Mouse (Mus musculus) testis, postnatal 10 days (tissue): ENCODE results near the gene Hcls1.

ENCODE experiments used
- DNase-seq: peaks from one replicate; pipeline ENCODE4 v3.0.0; 2021; ENCODE audit warnings: low spot score

The Hcls1 gene

DNA sequence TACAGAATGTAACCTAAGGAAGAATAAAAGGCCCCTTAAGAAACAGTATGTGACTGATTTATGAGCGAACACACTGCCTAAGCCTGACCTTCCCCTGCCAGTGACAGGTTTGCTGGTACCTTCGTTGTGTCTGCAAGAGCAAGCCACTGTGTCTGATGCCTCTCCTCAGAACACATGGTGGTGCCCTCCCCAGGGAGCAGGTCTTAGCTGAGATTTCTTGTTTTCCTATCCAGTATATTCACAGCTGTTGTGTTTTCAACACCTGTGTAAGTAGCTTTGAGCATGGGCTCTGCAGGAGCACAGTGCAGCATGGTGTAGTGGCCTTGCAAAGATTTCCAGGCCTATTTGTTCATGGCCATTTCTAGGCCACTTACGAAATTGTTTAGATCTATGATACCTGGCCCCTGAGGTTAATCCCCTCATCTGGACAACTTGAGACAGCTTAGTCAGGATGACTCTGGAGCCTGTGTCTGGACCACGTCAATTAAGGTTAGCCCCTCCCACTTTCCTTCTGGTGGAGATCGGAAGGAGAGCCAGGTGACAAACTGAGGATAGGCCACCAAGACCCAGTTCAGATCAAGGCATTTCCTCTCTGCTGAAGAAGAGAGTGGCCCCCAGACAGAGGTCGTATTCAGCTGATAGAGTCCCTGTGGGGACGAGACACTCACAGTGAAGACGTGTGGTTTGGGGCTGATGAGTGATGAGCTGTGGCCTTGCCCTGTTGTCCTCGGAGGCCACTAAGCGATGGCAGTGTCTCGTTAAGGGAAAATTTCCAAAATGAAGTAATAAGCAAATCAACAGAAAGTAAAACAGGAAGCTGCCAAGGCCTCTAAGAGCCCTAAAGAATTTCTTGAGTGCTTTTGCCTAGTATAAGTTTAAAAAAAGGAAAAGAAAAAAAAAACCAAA lies 4.3 kb upstream of the Hcls1 start:
- no peak for DNase-seq

DNA sequence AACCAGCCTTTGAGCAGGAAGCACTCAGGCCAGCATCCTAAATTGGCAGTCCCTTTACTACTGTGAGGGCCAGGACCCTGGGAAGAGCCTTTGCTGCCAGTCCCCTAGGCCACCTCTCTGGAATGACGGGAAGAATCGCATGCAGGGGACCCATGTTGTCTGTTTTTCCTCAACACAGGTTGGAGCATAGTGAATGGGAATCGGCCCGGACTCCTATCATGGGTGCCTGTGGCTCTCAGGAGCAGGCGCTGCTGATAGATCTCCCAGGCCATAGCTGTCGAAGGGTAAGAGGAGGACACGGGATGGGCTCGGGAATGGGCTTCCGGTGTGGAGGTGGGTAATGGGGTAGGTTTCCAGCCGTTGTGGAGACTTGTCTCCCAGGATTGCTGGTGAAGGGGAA lies 3.4 kb upstream of the Hcls1 start:
- DNase-seq, result no peak

DNA sequence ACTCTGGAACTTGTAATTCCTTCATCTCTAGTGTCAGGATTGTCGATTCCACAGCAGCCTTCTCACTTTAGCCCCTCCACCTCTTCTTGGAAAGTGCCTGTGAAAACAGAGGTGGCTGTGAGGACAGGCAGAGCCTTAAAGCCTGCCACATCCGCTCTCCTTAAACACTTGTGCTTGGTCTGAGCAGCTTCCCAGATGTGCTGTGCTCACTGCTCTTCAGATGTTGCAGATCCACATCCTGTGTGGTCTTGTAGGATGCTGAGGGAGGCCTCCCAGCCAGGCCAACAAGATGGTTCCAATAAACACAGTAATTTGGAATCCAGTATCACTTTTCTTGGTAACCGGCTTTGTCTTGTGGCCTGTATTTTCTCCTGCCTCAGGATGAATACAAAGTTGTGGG lies 2.8 kb upstream of the Hcls1 start:
- no peak for DNase-seq

DNA sequence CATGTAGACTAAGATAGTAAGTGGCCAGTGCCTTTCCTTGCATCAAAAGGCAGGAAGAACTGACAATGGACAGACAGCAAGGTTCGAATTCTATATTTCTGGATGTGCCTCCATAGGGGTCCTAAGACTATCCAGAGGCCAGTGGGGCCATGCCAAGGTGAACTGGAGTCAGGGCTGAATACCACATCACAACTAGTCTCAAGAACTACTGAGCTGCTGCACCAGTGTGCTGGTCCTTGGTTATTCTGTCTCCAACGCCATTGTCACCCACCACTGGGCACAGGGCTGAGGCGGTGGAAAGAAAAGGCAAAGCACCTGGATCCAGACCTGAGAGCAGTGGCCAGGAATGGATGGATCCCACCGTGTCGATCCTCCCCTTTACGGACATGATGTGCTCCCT lies 2.2 kb upstream of the Hcls1 start:
- no peak for DNase-seq

DNA sequence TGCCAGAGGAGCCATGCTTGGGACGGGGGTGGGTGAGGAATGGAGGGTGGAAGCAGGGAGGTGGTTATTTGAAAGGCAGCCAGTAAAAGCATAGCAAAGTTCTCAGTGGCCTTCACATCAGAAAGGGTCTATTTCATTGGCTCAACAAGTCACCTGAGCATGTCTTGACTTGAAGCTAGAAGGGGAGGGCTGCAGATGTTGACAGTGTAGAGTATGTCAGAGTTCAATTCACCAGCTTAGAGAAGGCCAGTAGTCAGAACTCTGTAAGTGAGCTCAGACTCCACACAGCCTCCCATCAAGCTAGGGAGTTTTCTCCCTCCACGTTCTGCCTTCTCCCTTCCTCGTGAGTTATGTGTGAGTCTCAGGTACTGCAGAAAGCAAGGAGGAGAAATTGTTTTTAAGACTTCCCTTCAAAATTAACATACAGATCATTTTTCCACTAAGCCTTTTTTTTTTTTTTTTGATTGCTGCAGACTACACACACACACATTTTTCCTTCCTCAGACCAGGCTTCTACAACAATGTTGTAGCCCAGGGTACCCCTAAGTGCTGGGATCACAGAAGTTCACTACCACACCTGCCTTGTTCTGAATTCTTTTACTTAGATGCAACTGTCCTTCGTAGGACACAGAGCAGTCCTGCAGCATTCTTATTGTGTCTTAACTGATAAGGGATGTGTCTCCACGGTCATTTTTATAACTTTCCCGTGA lies 497 bp upstream of the Hcls1 start:
- DNase-seq, result no peak

DNA sequence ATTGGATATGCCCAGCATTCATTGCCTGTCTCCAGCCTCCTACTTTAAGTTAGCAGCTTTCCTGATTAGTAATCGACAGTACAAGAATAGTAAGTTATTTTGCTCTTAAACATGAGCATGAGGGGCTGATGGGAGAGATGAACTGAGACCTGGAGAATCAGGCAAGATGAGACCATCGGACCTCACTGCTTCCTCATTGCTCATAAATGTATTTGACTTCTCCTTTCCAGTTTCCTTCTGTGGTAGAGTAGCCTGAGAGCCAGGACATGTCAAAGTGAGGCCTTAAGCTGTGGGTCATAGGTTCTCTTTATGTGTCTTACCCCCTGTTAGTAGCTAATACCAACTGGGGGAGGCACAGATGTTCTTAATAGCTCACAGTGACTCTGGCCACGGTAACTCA lies 1.0 kb downstream of the Hcls1 start:
- DNase-seq, result no peak

DNA sequence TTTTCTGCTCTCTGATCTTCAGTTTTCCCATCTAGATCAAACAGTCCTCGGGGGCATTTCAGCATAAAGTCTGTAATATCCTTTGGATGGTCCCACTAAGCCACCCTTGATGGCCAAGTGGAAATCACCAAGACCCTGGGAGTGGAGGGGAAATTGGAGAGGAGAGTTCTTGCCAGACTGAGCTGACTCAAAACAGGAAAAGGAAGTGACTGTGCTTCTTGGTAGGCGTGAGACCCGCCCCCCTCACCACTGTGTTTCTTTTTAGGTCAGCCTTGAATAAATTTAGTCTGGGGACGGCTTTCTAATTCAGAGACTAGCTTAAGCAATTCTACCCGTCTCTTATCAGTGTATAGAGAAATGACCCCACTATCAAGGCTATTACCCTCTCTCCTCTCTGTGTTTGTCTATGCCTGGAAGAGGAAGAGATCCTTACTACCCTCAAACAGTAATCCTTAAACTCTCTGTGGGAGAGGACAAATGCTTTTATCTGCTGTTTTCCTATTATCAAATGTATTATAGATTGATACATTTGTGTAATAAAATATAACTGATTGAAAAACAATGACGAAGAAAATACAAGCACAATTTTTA lies 6.4 kb downstream of the Hcls1 start:
- no peak for DNase-seq

DNA sequence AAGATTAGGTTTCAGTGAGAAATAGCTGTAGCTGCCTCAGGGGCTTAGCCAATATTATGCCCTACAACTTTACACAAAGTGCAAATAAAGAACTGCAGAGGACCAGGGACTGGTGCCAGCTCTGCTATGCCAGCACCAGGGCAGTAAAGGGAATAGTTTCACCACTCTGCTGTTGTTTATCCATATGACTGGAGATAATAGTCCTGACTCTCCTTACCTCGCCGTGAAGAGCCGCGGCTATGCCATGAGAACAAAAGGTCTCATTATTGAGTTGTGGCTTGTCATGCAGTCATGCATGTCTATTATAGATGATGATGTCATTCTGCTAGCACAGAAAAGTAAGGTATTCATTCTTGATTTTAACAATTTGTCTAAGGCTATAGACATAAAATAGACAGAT lies 7.1 kb downstream of the Hcls1 start:
- DNase-seq, result no peak

DNA sequence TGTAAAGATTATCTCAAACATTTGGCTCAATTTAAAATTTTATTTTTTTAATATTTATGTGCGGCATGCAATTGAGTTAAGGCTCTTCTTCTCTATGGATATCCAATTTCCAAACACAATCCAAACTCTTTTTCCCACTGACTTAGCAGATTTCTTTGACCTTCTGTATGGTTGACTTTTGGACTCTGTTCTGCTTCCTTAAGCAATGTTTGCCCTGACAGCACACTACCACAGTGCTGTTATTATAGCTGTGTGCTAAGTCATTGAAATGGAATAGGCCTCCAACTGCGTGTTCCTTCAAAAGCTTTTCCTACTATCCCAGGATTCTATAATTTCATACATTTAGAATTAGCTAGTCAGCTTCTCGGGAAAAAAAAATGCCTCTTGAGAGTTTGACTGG lies 8.8 kb downstream of the Hcls1 start:
- DNase-seq, result no peak

DNA sequence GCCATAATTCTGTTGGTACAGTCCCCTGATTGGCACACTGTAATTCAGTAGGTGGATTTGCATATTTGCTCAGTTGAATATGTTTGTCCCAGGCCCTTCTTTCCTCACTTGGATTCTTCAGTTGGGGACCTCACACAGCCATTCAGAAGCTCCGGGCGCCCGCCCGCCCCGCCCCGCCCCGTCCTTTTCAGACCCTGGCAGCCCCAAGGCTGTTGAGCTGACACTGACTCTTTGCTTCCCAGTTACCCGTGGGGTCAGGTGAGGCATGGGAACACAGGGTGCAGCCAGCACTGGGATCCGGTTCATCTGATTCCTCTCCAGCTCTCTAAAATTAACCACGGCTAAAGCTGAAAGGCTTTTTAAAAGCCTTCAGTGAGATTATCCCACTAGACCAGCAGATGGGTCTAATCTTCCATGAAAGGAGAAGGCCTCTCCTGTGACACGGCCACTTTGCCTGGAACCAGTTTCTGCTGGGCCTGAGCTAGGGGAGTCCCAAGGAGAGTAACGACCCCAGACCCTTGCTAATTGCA lies 10.2 kb downstream of the Hcls1 start:
- DNase-seq, result no peak

DNA sequence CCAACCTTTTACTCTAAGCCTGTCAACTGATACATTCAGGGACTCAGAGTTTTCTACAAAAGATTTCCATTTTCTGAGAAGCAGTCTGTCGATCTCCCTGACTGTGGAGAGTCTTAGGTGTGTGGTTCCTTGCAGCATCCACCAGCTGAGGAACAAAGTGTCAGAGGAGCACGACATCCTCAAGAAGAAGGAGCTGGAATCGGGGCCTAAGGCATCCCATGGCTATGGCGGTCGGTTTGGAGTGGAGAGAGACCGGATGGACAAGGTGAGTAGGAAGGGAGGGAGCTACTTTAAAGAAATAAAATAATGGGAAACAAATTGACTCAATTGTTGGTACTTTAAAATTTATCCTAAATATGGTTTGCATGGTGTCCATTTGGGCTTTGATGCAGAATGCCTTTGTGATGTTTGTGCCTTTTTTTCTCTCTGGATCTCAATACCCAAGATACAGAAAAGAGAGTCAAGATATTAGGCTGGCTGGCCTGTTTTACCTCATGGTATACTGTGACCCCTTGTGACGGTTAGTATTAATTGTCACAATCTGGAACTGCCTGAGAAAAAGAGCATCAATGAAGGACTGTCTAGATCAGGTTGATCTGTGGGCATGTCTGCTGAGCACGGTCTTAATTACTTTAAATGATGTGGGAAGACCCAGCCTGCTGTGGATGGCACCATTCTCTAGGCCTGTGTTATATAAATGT lies 11.8 kb downstream of the Hcls1 start:
- no peak for DNase-seq

DNA sequence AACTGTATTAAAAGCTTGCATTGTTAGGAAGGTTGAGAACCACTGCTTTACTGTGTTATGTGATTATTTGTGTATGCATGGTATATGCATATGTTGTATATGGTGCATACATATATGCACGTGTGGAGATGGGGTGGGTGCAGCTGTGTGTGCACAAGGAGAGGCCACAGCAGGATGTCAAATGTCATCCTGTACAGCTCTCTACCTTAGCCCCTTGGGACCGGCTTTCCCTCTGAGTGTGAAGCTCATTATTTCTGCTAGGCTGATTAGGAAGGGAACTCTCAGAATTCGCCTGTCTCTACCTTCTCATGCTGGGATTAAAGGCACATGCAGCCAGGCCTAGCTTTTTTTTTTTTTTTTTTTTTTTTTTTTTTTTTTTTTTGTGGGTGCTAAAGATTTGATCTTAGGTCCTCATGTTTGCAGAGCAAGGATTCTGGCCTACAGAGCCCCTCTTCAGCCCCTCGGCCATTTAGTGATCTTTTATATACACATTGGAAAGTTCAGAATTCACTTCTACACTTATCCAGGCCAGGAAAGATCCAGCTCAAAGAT lies 12.9 kb downstream of the Hcls1 start:
- no peak for DNase-seq

DNA sequence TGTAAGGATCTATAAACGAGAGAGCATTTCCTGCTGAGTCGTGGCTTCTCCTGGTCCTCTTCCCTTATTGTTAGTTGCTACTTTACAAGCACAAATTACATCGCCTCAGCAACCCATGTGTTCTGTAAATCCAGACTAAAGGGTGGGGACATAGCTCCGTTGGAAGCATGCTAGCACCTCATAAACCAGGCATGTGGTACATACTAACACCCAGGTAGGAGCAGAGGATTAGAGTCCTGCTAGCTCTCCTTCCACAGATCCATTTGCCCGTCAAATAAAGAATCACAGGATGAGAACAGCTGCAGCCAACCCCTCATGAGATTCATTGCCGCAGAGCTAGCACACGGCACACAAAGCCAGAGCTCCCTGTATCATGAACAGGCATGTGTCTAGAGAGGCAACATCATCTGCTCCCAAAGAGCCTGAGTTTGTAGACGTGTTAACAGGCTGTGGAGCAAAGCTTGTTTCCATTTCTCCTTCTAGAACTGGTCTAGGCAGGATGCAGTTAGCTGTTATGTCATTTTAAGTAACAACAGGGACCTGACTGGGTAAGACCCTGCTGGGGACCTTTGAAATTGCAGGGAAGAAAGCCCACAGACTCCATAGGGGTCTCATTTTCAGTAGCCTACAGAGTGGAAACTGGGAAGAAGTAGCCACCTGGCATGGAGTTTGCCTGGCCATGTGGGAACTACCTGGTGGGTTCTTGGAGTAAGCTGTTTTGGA lies 15.0 kb downstream of the Hcls1 start:
- no peak for DNase-seq

DNA sequence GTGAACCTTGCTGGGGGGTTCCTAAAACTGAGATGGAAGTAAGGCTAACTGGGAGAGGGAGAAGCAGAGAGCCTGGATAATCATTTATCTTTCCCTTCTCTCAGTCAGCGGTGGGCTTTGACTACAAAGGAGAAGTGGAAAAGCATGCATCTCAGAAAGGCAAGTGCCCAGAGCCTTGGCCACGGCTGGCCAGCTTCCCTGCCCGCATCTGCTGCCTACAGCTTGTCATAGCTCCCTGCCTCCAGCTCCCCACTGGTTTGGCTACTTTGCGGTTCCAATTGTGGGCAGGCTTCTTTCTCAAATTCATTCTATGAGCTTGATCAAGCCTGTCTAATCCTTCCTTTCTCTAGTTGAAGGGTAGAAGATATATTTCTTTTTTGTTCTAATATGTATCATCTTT lies 16.2 kb downstream of the Hcls1 start:
- DNase-seq, result no peak

DNA sequence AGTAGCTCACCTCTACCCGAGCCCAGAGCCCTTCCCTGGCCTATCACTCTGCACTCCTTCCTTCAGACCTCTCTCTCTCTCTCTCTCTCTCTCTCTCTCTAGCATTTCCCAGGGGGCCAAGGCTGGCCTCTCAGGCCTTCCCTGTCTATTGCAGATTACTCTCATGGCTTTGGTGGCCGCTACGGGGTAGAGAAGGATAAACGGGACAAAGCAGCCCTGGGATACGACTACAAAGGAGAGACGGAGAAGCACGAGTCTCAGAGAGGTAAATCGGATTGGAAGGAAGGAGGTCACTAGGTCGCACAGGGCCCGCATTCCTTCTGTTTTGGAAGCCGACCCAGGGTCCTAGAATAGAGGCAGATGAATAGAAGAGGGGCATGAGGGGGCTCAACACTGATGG lies 20.3 kb downstream of the Hcls1 start:
- DNase-seq, result no peak

DNA sequence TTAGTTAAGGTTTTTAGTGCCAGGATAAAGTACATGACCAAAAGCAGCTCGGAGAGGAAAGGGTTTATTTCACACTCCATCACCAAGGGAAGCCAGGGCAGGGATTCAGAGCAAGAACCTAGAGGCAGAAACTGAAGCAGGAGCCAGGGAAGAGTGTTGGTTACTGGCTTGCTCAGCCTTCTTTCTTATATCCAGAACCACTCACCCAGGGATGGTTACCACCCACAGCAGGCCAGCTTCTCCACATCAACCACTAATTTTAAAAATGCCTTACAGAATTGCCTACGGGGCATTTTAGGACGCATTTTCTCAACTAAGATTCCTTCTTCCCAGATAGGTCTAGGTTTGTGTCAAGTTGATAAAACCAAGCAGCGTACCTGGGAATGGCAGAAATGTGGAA lies 28.6 kb downstream of the Hcls1 start:
- DNase-seq, result no peak

DNA sequence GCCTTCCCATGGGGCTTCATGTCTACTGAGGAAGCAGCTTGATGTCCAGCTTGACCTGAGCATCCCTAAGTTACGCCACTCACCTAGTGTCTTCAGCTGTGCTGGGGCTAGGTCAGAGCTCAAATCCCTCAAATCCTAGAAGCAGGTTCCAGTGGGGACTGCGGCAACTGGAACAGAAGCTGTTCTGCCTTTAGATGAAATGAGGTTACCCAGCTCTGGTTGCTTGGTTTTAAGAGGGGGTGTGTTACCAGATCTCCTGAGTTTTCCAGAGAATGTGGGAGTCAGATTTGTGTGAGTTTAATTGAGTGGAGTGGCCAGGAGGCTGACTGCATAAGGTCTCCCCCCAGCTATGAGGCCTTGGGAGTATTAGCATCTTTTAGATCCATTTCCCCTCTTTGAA lies 44.3 kb downstream of the Hcls1 start:
- DNase-seq, result no peak

DNA sequence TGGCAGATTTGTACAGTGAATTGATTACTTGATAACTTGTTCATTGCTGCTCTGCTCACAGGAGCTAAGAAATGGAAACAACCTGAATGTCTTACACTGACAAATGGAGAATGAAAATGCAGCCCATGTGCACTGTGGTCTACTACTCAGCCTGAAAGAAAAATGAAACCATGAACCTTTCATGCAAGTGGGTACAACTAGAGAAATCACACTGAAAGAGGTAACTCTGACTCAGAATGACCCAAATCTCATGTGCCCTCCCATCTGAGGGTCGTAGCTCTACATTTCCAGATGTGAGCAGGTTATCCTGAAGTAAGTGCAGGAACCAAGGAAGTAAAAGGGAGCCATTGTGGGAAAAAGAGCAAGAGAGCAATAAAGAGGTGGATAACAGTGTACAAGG lies 49.0 kb downstream of the Hcls1 start:
- DNase-seq, result no peak

DNA sequence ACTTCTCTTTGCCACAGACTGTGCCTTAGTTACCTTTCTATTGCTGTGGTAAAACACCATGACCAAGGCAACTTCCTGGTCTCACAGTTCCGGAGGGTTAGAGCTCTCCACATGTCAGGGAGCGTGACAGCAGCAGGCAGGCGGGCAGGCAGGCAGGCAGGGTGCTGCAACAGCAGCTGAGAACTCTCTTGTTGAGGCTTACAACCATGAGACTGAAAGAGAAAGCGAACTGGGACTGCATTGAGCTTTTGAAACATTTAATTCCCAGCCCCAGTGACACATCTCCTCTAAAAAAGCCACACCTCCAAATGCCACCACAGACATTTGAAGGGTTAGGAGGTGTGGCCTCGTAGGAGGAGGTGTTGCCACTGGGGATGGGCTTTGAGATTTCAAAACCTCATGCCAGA lies 50.9 kb downstream of the Hcls1 start:
- no peak for DNase-seq

DNA sequence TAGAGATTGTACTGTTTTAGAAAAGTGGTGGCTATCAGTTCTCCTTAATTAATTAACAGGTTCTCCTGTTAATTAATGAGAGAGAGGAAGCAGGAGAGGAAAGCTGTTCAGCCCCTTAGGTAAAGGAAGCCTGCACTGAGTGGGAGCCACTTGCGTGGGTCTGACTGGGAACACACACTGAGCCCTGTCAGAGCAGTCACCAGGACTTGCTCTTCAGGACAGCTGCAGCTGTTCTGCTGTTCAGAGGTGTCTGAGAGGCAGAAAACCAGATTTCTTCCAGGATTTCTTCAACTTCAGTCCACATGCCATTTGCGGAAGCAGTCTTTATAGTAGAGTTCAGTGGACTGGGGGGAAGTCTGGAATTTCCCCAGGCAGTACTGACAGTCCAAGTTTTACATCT lies 52.6 kb downstream of the Hcls1 start:
- DNase-seq, result no peak

DNA sequence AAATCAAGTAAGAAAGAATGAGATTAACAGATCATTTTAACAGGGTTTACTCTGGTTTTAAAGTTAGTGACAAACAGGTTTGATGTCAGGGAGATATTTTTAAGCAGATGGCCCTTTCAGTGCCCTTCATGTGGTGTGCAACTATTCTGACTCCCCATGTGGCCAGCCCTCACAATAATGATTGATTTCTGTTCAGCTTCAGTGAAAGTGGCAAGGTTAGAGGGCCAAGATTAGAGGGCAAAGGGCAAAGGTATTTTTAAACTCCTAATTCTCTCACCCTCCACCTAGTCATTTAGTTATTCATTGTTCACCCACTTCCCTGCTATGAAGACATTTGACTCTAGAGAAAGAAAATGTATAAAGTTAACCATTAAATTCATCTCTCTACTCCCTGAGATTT lies 53.3 kb downstream of the Hcls1 start:
- no peak for DNase-seq
